Mouse (Mus musculus): ENCODE measurements around the gene Nt5c2.

The Nt5c2 gene

DNA sequence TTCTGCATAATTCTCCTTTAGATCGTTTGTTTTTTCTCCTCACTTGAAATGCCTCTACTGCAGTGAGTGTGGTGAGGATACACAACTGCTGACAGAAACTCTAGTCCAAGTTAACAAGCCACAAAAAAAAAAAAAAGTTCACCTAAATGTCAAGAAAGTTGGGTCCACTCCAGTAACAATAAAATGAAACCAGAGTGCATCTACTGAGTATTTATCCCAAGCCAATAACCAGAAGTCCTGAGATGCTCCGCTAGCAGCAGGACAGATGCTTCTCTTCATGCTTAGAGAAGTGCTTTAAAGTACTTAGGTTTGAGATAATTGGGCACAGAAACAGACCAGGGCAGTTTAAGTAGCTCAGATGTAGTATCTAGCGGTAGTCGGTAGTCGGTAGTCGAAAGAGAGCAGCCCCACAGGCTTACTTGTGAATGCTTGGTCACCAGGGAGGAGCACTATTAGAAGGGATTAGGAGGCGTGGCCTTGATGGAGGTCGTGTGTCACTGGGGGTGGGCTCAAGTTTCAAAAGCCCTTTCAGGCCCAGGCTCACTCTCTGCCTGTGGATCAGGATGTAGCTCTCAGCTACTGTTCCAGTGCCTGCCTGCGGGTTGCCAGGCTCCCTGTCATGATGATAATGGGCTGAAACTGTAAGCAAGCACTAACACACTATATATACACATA, 99.4 kb downstream of the Nt5c2 start:
- DNase-seq = no peak

GRCm38 (mm10) chr19:46913626-46914025, 101.3 kb downstream of the Nt5c2 start:
- no peak for DNase-seq

DNA sequence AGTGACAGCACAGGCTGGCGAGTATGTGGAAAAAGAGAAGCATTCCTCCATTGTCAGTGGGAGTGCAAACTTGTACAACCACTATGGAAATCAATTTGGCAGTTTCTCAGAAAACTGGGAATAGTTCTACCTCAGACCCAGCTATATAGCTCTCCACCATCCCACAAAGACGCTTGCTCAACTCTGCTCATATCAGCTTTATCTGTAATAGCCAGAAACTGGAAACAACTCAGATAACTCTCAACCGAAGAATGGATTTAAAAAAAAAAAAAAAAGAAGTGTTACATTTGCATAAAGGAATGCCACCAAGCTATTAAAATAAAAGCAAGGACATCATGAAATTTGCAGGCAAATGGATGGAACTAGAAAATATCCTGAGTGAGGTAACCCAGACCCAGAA, 103.5 kb downstream of the Nt5c2 start:
- DNase-seq = no peak

GRCm38 (mm10) chr19:46908977-46909376, 106.0 kb downstream of the Nt5c2 start:
- no peak for DNase-seq

GRCm38 (mm10) chr19:46908207-46908606, 106.7 kb downstream of the Nt5c2 start:
- no peak for DNase-seq

DNA sequence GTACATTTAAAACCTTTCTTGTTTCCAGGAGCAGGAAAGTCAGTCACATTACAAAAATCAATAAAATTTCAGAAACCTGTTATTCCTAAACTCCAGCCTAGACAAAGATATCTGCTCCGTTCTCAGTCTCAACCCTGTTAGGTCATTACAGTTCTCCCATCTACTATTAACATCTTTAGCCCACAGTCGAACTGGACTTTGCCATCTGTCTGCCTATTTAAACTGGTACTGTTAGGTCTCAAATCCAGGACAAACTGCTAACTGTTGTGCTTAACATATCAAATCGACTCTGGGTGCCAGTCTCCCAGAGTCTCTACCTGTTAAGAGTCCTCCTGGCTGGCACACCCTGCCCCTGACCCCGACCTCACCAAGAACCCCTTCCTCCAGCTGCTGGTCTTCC, 109.0 kb downstream of the Nt5c2 start:
- no peak for DNase-seq

GRCm38 (mm10) chr19:46905383-46905782, 109.6 kb downstream of the Nt5c2 start:
- no peak for DNase-seq

DNA sequence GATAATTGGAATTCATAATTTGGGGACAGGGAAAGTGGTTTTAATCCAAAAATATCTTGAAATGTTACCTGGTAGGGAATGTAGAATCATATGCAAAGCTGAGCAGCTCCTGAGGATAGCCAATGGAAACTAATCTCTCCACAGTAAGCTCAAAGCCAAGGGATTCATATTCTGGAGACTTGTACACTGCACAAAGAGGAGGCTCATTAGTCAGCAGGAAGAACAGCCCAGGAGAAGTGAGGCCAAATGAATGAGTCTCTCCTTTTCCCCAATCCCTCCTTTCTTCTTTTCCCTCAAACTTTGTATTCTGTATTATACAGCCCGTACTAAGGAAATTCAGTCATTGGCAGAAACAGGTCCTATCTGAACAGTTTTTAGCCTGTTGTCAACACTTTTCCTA, 110.0 kb downstream of the Nt5c2 start:
- DNase-seq = no peak

DNA sequence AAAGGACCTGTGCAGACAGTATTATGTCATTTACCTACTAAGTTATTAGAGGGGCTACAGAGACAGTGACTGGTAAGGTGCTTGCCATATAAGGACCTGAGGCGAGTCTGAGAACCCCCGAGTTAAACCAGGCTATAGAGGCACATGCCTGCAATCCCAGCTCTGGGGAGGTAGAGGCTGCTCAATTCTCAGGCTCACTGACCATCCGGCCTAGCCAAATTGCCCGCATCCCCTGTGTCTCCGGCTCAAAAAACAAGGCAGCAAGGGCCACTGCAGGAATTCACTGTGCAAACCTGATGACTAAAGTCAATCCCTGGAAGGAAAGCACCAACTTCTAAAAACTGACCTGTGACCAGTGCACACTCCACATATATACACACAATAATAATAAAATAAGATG, 111.6 kb downstream of the Nt5c2 start:
- no peak for DNase-seq

- DNase-seq = no peak
These were observed 113.6 kb downstream of the Nt5c2 start for GRCm38 (mm10) chr19:46901323-46901722.

GRCm38 (mm10) chr19:46900786-46901185, 114.2 kb downstream of the Nt5c2 start:
- DNase-seq = no peak

GRCm38 (mm10) chr19:46899871-46900270, 115.1 kb downstream of the Nt5c2 start:
- no peak for DNase-seq

DNA sequence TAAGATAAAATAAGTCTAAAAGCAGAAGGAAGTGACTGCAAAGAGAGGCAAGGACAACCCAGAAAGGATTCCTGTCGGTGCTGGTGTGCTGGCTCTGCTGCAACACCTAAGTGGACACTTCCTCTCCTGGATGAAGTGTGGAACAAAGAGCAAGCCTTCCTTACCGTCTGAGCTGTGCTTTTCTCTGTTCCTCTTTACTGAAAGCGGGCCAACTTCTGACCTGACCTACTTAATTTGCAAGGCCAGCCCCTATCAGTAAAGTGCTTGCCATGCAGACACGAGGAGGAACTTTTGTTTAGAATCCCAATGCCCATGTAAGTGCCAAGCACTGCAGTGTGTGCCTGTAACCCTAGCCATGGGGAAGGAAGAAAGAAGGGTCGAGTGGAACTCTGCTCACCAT, 115.6 kb downstream of the Nt5c2 start:
- DNase-seq = no peak

DNA sequence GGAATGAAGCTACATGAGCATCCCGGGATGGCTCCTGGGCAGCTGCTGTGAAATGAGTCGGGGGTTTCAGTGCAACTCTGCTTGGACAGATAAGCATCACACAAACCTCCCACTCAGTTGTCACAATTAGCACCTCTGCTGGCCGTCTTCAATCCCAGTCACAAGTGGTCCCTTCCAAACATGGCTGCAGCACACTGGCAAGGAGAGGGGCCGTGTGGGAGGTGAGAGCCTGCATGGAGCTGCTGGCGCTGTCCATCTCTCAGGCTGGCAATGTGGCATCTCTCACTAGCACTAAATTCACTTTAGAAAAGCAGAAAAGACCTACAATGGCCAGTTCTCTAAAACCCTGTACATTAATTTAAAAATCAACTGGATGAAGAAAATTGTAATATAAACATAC, 116.7 kb downstream of the Nt5c2 start:
- DNase-seq = no peak

DNA sequence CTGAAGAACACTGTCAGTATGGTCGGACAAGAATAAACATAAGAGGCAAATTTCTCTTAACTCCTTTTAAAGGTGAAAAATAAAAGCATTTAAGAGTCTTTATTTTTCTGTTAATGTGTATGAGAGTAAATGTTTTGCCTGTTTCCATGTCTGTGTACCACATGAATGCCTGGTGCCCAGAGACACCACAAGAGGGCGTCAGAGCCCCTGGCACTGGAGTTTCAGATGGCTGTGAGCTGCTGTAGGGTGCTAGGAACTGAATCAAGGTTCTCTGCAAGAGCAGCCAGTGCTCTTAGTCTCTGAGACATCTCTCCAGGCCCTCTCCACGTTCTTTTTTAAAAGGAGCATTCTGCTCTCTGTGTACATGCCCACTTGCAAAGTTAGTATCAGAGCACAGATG, 117.8 kb downstream of the Nt5c2 start:
- no peak for DNase-seq

GRCm38 (mm10) chr19:46893484-46893883, 121.5 kb downstream of the Nt5c2 start:
- DNase-seq = no peak

- no peak for DNase-seq
These were observed 122.1 kb downstream of the Nt5c2 start for GRCm38 (mm10) chr19:46892856-46893255.

DNA sequence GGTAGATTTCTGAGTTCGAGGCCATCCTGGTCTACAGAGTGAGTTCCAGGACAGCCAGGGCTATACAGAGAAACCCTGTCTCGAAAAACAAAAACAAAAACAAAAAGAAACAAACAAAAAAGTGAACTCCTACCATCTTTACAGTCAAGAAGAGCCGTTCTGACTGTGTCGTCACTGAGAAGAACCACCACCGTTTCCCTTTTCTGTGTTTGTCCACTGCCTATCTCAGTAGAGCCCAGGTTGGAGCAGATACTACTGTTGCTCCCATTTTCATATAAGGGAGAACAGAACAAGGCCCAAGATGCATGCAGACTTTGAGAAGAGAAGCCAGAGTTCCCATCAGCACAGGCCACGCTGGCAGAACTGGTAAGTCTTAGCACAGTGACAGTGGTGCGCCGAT, 124.3 kb downstream of the Nt5c2 start:
- no peak for DNase-seq

DNA sequence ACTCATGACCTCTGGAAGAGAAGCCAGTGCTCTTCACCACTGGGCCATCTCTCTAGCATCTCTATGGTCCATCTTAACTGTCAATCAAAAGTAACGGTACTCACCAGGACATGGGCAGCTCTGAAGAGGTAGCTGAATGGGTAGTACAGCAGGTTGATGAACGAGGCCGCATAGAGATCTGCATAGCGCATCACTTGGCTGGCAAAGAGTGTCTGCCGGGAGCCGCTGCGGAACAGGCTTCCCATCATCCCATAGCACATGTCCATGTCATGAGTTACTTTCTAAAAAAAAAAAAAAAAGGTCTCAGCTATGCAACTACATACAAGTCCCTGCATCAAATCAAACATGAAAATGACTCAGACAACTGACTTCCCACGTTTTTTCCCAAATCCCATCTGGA, 125.3 kb downstream of the Nt5c2 start:
- no peak for DNase-seq

DNA sequence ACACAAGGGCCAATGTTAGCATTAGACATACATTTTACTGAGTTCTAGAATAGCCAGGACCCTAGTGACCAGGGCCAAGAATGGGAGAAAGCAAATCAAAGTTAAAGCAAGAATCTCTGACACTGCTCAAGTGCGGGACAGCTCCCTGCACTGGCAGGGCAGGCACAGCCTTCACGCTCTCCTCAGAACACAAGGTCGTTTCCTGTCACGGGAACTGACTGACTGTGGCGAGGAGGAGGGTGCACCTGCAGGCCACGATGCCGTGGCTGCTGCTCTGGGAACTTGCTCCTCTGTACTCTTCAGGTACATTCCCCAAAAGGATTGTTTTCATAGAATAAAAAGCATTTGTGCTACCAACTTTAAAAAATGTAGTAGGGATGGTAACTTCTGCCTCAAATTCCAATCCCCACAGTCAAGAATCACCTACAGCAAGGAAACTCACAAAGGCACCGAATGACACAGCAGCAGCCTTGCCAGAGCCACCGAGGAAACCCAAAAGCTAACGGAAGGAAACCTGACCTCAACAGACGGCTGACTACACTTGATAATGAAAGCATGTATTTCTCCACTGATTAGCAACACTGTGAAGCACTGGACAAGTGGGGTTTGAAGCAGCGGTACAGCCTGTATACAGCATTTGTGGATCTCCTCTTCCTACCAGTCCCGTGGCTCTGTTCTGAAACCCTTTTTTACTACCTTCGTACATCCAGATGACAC, 127.0 kb downstream of the Nt5c2 start:
- DNase-seq = peak; percentile 83

GRCm38 (mm10) chr19:46886826-46887225, 128.1 kb downstream of the Nt5c2 start:
- no peak for DNase-seq

- no peak for DNase-seq
These were observed 129.6 kb downstream of the Nt5c2 start for GRCm38 (mm10) chr19:46885365-46885764.

GRCm38 (mm10) chr19:46879876-46880275, 135.1 kb downstream of the Nt5c2 start:
- DNase-seq = no peak

DNA sequence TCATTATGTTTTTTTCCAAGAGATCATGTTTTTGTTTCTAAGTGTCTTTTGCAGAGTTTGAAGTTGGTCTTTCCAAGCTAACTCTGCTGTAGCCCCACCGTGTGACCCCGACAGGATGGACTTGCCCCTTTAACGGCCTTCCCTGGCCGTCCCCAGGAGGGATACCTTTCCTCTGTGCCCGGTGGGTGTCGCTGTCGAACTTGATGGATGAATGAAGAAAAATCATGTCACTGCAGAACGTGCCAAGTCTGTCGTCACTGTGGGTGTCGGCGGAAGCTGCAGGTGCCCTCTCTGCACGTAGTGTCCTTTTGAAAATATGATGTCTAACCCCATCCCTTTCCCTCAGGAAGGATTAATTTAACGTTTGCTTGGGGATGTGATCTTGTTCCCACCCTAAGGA, 136.6 kb downstream of the Nt5c2 start:
- peak; percentile 79 for DNase-seq

DNA sequence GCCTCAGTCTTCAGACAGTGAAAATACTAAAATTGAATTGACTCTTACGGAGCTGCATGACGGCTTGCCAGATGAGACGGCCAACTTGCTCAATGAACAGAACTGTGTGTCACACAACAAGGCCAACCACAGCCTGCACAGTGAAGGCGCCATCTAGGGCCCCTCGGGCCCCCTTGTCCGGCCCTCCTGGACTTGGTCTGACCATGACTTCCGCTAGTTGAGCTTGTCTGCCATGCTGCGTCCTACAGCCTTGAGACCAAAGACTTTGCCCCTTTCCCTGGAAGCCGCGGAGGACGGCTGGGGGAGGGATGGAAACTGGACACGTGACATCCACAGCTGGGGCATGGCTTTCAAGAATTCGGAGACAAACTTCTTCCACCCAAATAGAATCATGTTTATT, 137.1 kb downstream of the Nt5c2 start:
- no peak for DNase-seq
